Mouse (Mus musculus): ENCODE data around the gene Tollip. TPM values are rescaled to one million over a fixed set of nuclear protein-coding genes. Genes with fewer than 3 reads are reported as not detected.

Gene Tollip
- polyA plus RNA-seq, 1 experiment: 142 TPM

DNA sequence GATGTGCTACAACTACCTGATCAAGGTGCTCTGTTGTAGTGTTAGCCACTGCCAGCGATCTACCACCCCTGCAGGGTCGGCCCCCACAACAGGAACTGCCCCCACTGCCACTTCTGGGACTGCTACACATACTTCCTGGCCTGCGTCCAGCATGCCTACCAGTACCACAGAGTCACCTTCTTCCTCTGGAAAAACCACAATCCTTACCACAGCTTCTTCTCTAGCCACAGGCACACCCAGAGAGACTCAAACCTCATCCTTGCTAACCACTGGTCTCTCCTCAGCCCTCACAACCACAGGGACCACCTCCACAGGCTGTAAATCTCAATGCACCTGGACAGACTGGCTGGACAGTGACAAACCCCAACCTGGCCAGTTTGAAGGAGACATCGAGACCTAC lies 57.3 kb downstream of the Tollip start:
- H3K4me3 ChIP-seq (ENCODE audit: low read depth, low read length): no peak overlapping the region
- H3K27me3 ChIP-seq (ENCODE audit: control insufficient read depth, insufficient read depth, low read length): no peaks in the 10 kb centered on the region
- 66% methylated on average over 4 of the region's 4 CpGs for WGBS
- no peaks in the 10 kb centered on the region for H3K4me1 ChIP-seq (ENCODE audit: control insufficient read depth, insufficient read depth, insufficient read length, low read length)
- no peaks in the 10 kb centered on the region for H3K36me3 ChIP-seq (ENCODE audit: control insufficient read depth, insufficient read depth, low read length)
- H3K27ac ChIP-seq (ENCODE audit: insufficient read depth, low read depth, low read length): no peak overlapping the region
- TF ChIP-seq POLR2A (IDR thresholded peaks at IDR 0.05; ENCODE audit: low read depth, low read length) (no peak), CTCF (IDR thresholded peaks at IDR 0.05; ENCODE audit: extremely low read depth, insufficient read length, insufficient replicate concordance, low read depth, low read length) (no peak)

DNA sequence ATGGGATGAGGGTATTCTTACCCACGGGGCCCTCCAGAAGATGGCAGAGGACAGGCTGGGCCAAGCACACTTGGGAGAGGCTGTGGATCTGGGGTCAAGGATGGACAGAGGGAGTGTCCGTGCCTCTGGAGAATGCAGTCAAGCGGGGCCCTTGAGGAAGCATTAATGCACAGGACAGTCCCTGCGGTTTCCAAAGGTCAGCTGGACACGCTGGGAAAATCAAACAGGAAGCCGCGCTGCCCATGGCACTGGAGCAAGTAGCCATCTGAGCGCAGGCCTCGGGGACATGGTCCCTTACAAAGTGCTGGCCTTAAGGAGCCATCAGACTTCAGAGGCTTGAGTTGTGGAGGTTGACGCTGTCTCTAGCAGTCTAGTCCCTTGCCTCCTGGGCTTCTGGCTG lies 78.0 kb downstream of the Tollip start:
- no peaks in the 10 kb centered on the region for H3K4me1 ChIP-seq (ENCODE audit: control insufficient read depth, insufficient read depth, insufficient read length, low read length)
- no peaks in the 10 kb centered on the region for H3K27me3 ChIP-seq (ENCODE audit: control insufficient read depth, insufficient read depth, low read length)
- TF ChIP-seq POLR2A (IDR thresholded peaks at IDR 0.05; ENCODE audit: low read depth, low read length) (no peak), CTCF (IDR thresholded peaks at IDR 0.05; ENCODE audit: extremely low read depth, insufficient read length, insufficient replicate concordance, low read depth, low read length) (no peak)
- H3K4me3 ChIP-seq (ENCODE audit: low read depth, low read length): no peak overlapping the region
- 77% methylated on average over 10 of the region's 10 CpGs for WGBS
- H3K36me3 ChIP-seq (ENCODE audit: control insufficient read depth, insufficient read depth, low read length): no peaks in the 10 kb centered on the region
- no peak overlapping the region for H3K27ac ChIP-seq (ENCODE audit: insufficient read depth, low read depth, low read length)

DNA sequence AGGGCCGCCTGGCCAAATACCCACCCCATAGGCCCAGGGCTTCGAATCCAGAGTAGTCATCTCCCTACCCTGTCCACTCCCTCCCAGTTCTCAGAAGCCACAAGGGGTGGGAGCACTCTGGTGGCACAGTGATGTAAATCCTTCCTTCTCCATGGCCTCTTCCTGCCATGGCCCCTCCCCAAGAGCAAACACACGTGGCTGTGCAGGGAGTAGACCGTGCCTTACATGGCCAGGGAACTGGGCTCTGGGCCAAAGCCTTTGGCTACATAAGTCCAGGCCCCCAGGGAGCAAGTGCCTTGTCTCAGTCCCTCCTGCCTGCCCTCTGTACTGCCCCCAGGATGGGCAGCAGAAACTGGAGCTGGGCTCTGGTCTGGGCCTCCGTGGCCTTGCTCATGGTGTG lies 79.5 kb downstream of the Tollip start, which contains the start of gene Muc5b:
Muc5b (plus strand) TSS at position 292 of the 400 bp plus-strand sequence.
- Histone ChIP-seq H3K27ac (ENCODE audit: insufficient read depth, low read depth, low read length) (no peak within 1 kb of the TSS), H3K36me3 (ENCODE audit: control insufficient read depth, insufficient read depth, low read length) (no peaks in the 10 kb centered on the region)
- 46% methylated on average over 5 of the region's 5 CpGs for WGBS

DNA sequence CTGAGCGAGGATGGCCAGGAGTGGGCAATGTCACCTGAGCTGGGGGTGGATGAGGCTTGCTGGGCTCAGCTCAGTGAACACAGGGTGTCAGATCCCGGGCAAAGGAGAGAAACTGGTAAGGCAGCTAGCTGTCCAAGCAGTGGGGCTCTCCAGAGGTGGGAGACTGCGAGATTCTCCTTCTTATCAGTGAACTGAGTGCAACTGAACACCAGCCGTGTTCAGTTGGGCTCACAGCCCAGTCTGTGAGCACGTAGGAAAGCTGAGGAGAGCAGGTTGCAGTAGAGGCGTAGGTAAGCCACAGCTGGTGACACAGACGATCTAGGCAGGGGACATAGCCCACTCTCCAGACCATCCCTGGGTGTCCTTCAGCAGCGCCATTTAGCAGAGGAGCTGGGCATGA lies 81.9 kb downstream of the Tollip start:
- TF ChIP-seq CTCF (IDR thresholded peaks at IDR 0.05; ENCODE audit: extremely low read depth, insufficient read length, insufficient replicate concordance, low read depth, low read length) (no peak), POLR2A (IDR thresholded peaks at IDR 0.05; ENCODE audit: low read depth, low read length) (no peak)
- Histone ChIP-seq H3K27ac (ENCODE audit: insufficient read depth, low read depth, low read length) (no peak overlapping the region), H3K4me3 (ENCODE audit: low read depth, low read length) (no peak overlapping the region), H3K4me1 (ENCODE audit: control insufficient read depth, insufficient read depth, insufficient read length, low read length) (no peaks in the 10 kb centered on the region), H3K36me3 (ENCODE audit: control insufficient read depth, insufficient read depth, low read length) (no peaks in the 10 kb centered on the region), H3K27me3 (ENCODE audit: control insufficient read depth, insufficient read depth, low read length) (peaks cover 2% of the 10 kb centered on the region; the same call in 1 of the 2 replicates)
- WGBS: 49% methylated on average over 8 of the region's 8 CpGs

More for the DNA sequence above, 79.5 kb downstream of the Tollip start, which contains the start of gene Muc5b:
- no peak within 1 kb of the TSS for H3K4me3 ChIP-seq (ENCODE audit: low read depth, low read length)
- H3K4me1 ChIP-seq (ENCODE audit: control insufficient read depth, insufficient read depth, insufficient read length, low read length): no peaks in the 10 kb centered on the region
- TF ChIP-seq POLR2A (IDR thresholded peaks at IDR 0.05; ENCODE audit: low read depth, low read length) (no peak), CTCF (IDR thresholded peaks at IDR 0.05; ENCODE audit: extremely low read depth, insufficient read length, insufficient replicate concordance, low read depth, low read length) (no peak)
- no peaks in the 10 kb centered on the region; the same call in 1 of the 2 replicates for H3K27me3 ChIP-seq (ENCODE audit: control insufficient read depth, insufficient read depth, low read length)

DNA sequence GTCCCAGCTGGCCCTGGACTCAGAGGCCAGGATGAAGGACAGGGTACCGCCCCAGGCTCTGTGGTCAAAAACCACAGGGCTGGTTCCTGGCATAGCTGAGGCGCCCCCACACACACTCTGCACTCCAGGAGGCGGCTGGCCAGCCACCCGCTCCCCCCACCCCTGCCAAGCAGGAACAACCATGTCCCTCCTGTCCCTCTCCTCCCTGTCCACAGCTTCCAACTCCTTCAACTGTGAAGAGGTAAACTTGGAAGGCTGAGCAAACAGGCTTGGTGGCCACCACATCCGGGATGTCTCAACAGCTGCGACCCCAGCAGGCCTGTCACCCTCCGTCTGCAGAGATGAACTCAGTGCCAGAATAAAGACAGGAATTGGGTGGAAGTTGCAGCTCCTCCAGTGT lies 82.4 kb downstream of the Tollip start:
- WGBS: 67% methylated on average over 7 of the region's 7 CpGs
- no peak overlapping the region for H3K27ac ChIP-seq (ENCODE audit: insufficient read depth, low read depth, low read length)
- no peak overlapping the region for H3K4me3 ChIP-seq (ENCODE audit: low read depth, low read length)
- TF ChIP-seq POLR2A (IDR thresholded peaks at IDR 0.05; ENCODE audit: low read depth, low read length) (no peak), CTCF (IDR thresholded peaks at IDR 0.05; ENCODE audit: extremely low read depth, insufficient read length, insufficient replicate concordance, low read depth, low read length) (no peak)
- no peaks in the 10 kb centered on the region for H3K36me3 ChIP-seq (ENCODE audit: control insufficient read depth, insufficient read depth, low read length)
- H3K4me1 ChIP-seq (ENCODE audit: control insufficient read depth, insufficient read depth, insufficient read length, low read length): no peaks in the 10 kb centered on the region
- peaks cover 2% of the 10 kb centered on the region; the same call in 1 of the 2 replicates for H3K27me3 ChIP-seq (ENCODE audit: control insufficient read depth, insufficient read depth, low read length)

Other genes starting within 250 kb of the Tollip start
- 453 and 2,633 TPM in 2 replicates for gene Muc2, start 228.2 kb downstream of the Tollip start, polyA plus RNA-seq (2012; rRNA removed)
- 0.48 and 196 TPM in 2 replicates for gene Muc5ac, start 129.5 kb downstream of the Tollip start, polyA plus RNA-seq (2012; rRNA removed)
- gene Muc5b, start 79.4 kb downstream of the Tollip start, polyA plus RNA-seq (2012; rRNA removed): 0.70 TPM in 1 of 2 replicates, not detected in the other
- gene Brsk2, start 31.2 kb upstream of the Tollip start, polyA plus RNA-seq (2012; rRNA removed): 0.51 and 5.3 TPM in 2 replicates
- gene Mob2, start 142.6 kb upstream of the Tollip start, polyA plus RNA-seq (2012; rRNA removed): 26.1 and 31.8 TPM in 2 replicates
- 8.9 and 13.4 TPM in 2 replicates for gene Dusp8, start 177.3 kb upstream of the Tollip start, polyA plus RNA-seq (2012; rRNA removed)
- not detected in 2 replicates for gene Gm45618, start 202.2 kb upstream of the Tollip start, polyA plus RNA-seq (2012; rRNA removed)
- not detected in 2 replicates for gene Gm39115, start 217.5 kb upstream of the Tollip start, polyA plus RNA-seq (2012; rRNA removed)
- gene Gm45337, start 226.1 kb upstream of the Tollip start, polyA plus RNA-seq (2012; rRNA removed): not detected in 2 replicates
- not detected in 2 replicates for gene Gm29735, start 238.6 kb upstream of the Tollip start, polyA plus RNA-seq (2012; rRNA removed)
- gene Gm4553, start 247.2 kb upstream of the Tollip start, polyA plus RNA-seq (2012; rRNA removed): not detected in 2 replicates

Data from small intestine, adult 2 months (tissue).